24 mouse cellular contexts compared by ENCODE assay signal in genomic region chr2:143970841-143971240, GRCm38 (mm10).
"Had no signal": no experiment of that assay in that cellular context is flagged by ENCODE, and none has a peak within 500 bp of the region (broad histone marks: within the 10 kb centered on the region; RNA-seq: fewer than 3 reads in every experiment).

No protein-coding gene starts in this region.

- H3K4me2 ChIP-seq: heart, embryonic 12.5 days; hindbrain, embryonic 13.5 days; hindbrain, embryonic 15.5 days; kidney, embryonic 15.5 days; limb, embryonic 12.5 days; limb, embryonic 15.5 days; liver, embryonic 12.5 days had no signal

- H3K4me1 ChIP-seq: hindbrain, embryonic 13.5 days; hindbrain, embryonic 15.5 days; kidney, embryonic 15.5 days; limb, embryonic 12.5 days; limb, embryonic 15.5 days; liver, embryonic 12.5 days had no signal

- H3K9ac ChIP-seq: heart, embryonic 12.5 days; hindbrain, embryonic 13.5 days; hindbrain, embryonic 15.5 days; kidney, embryonic 15.5 days; limb, embryonic 12.5 days; limb, embryonic 15.5 days; liver, embryonic 12.5 days; liver, embryonic 14.5 days had no signal

- H3K27ac ChIP-seq: heart, adult 2 months; hindbrain, embryonic 13.5 days; hindbrain, embryonic 15.5 days; hindbrain, postnatal 0 days; kidney, embryonic 15.5 days; kidney, postnatal 0 days; limb, embryonic 12.5 days; limb, embryonic 15.5 days; liver, embryonic 12.5 days; liver, embryonic 14.5 days had no signal

- ATAC-seq: hindbrain, postnatal 0 days; intestine, embryonic 16.5 days; liver, embryonic 12.5 days had no signal

- H3K9me3 ChIP-seq: heart, embryonic 12.5 days; hindbrain, embryonic 13.5 days; hindbrain, embryonic 15.5 days; kidney, embryonic 15.5 days; limb, embryonic 12.5 days; limb, embryonic 15.5 days; liver, embryonic 12.5 days had no signal

- DNase-seq: gastrocnemius, postnatal 14 days; gastrocnemius, postnatal 36 days; heart, adult 11 months; heart, adult 2 months; heart, postnatal 14 days; heart, postnatal 36 days; kidney, adult 11 months; kidney, adult 2 months; kidney, adult 9 months; kidney, postnatal 14 days; kidney, postnatal 36 days; layer of hippocampus, adult 9-11 months; layer of hippocampus, postnatal 36 days had no signal

- H3K27me3 ChIP-seq: heart, embryonic 12.5 days; hindbrain, embryonic 13.5 days; hindbrain, embryonic 15.5 days; kidney, embryonic 15.5 days; limb, embryonic 12.5 days; limb, embryonic 15.5 days; liver, embryonic 12.5 days had no signal

- H3K4me3 ChIP-seq: heart, adult 2 months; heart, embryonic 12.5 days; hindbrain, embryonic 13.5 days; hindbrain, embryonic 15.5 days; kidney, embryonic 15.5 days; limb, embryonic 12.5 days; limb, embryonic 15.5 days; liver, embryonic 12.5 days had no signal
